Mouse (Mus musculus) kidney, adult 2 months (tissue): Measurements from ENCODE around the gene Fads2. TPM values are rescaled to one million over a fixed set of nuclear protein-coding genes. Genes with fewer than 3 reads are reported as not detected.

Experiments used
- DNase-seq: peaks from one replicate; pipeline ENCODE4 v3.0.0; 2021
- H3K27ac ChIP-seq: fragments of 200-500 bp; 2 replicates; pipeline ENCODE4 v1.5.1; 2012; ENCODE audit warnings: low read depth, low read length, control low read depth, inconsistent platforms; ENCODE audit not compliant: insufficient read depth
- H3K27me3 ChIP-seq: fragments of 200-500 bp; replicated peaks from 2 replicates; pipeline ENCODE4 v1.6.1; 2012; ENCODE audit warnings: mild to moderate bottlenecking, moderate library complexity, low read length, inconsistent platforms; ENCODE audit not compliant: control insufficient read depth, insufficient read depth
- H3K36me3 ChIP-seq: fragments of 200-500 bp; 2 replicates; pipeline ENCODE4 v1.6.1; 2012; ENCODE audit warnings: mild to moderate bottlenecking, moderate library complexity, low read length, inconsistent platforms; ENCODE audit not compliant: control insufficient read depth, insufficient read depth
- H3K4me1 ChIP-seq: fragments of 200-500 bp; 2 replicates; pipeline ENCODE4 v1.6.1; 2011; ENCODE audit warnings: low read length; ENCODE audit not compliant: control insufficient read depth, insufficient read depth
- H3K4me3 ChIP-seq: fragments of 200-500 bp; 2 replicates; pipeline ENCODE4 v1.5.1; 2011; ENCODE audit warnings: mild to moderate bottlenecking, low read depth, low read length, control low read depth; ENCODE audit not compliant: insufficient read depth
- CTCF ChIP-seq: fragments of 200-500 bp; conservative IDR thresholded peaks from 2 replicates; pipeline ENCODE4 v1.5.1; 2011; ENCODE audit warnings: low read depth, mild to moderate bottlenecking, control low read depth, low read length, moderate library complexity, mixed read lengths; ENCODE audit not compliant: insufficient read depth, insufficient read length
- POLR2A ChIP-seq: fragments of 200-500 bp; IDR thresholded peaks from one replicate; pipeline ENCODE4 v1.6.1; 2011; ENCODE audit warnings: low read depth, low read length, control low read depth
- WGBS: fragments of 180-500 bp; shearing (Covaris S2); methylation state at CpG from one replicate; pipeline ENCODE4 v1.1.7; 2018; 5-methylcytosine and 5-hydroxymethylcytosine counted together
- polyA plus RNA-seq: library from polyadenylated mRNA; depleted of rRNA; stranded (reverse); fragments of >200 nt; gene quantifications from 2 replicates; pipeline ENCODE4 v1.2.3, GENCODE M21; 2012

Fads2 gene
- polyA plus RNA-seq, 1 experiment: 240 TPM

GRCm38 (mm10) chr19:10100631-10101071 is 895 bp downstream of the Fads2 start:
- TF ChIP-seq POLR2A (no peak), CTCF (peak; percentile 57)

GRCm38 (mm10) chr19:10097826-10098225 is 3.7 kb downstream of the Fads2 start:
- DNase-seq: peak; percentile 26
- 80% methylated on average over 5 of the region's 5 CpGs for WGBS
- H3K4me3 ChIP-seq: no peak overlapping the region
- TF ChIP-seq POLR2A: no peak
- TF ChIP-seq CTCF: no peak
- 0 out of 2 replicates have a peak, but pooled peaks cover 4% of the 10 kb centered on the region for H3K4me1 ChIP-seq
- H3K27ac ChIP-seq: no peak overlapping the region
- H3K27me3 ChIP-seq: no peaks in the 10 kb centered on the region
- no peaks in the 10 kb centered on the region for H3K36me3 ChIP-seq

More at GRCm38 (mm10) chr19:10100631-10101071, 895 bp downstream of the Fads2 start:
- 2% methylated on average over 21 of the region's 21 CpGs for WGBS
- no peaks in the 10 kb centered on the region for H3K27me3 ChIP-seq
- H3K27ac ChIP-seq: peak overlapping the region; percentile 70
- no peaks in the 10 kb centered on the region for H3K36me3 ChIP-seq
- 0 out of 2 replicates have a peak, but pooled peaks cover 4% of the 10 kb centered on the region for H3K4me1 ChIP-seq
- peak; percentile 92 for DNase-seq
- peak overlapping the region; percentile 64 for H3K4me3 ChIP-seq

- TF ChIP-seq POLR2A (no peak), CTCF (no peak)
- H3K4me1 ChIP-seq: 0 out of 2 replicates have a peak, but pooled peaks cover 4% of the 10 kb centered on the region
- H3K4me3 ChIP-seq: no peak overlapping the region
- H3K27ac ChIP-seq: no peak overlapping the region
- H3K27me3 ChIP-seq: no peaks in the 10 kb centered on the region
- H3K36me3 ChIP-seq: no peaks in the 10 kb centered on the region
- 66% methylated on average over 2 of the region's 2 CpGs for WGBS
- peak; percentile 10 for DNase-seq
These were observed 5.1 kb downstream of the Fads2 start for GRCm38 (mm10) chr19:10096371-10096876.

GRCm38 (mm10) chr19:10094695-10095094 is 6.9 kb downstream of the Fads2 start:
- DNase-seq: no peak
- no peaks in the 10 kb centered on the region for H3K4me1 ChIP-seq
- H3K27me3 ChIP-seq: no peaks in the 10 kb centered on the region
- H3K4me3 ChIP-seq: no peak overlapping the region
- 75% methylated on average over 4 of the region's 4 CpGs for WGBS
- no peaks in the 10 kb centered on the region for H3K36me3 ChIP-seq
- TF ChIP-seq POLR2A (no peak), CTCF (no peak)
- no peak overlapping the region for H3K27ac ChIP-seq

- Histone ChIP-seq H3K27me3 (no peaks in the 10 kb centered on the region), H3K36me3 (no peaks in the 10 kb centered on the region), H3K4me3 (no peak overlapping the region), H3K4me1 (no peaks in the 10 kb centered on the region), H3K27ac (no peak overlapping the region)
- no peak for DNase-seq
- no peak for TF ChIP-seq POLR2A
- no peak for TF ChIP-seq CTCF
- WGBS: 91% methylated on average over 4 of the region's 4 CpGs
These were observed 7.7 kb downstream of the Fads2 start for GRCm38 (mm10) chr19:10093829-10094228.

GRCm38 (mm10) chr19:10086976-10087375 is 14.6 kb downstream of the Fads2 start:
- WGBS: 87% methylated on average over 4 of the region's 4 CpGs
- no peak for DNase-seq
- Histone ChIP-seq H3K4me1 (no peaks in the 10 kb centered on the region), H3K27me3 (no peaks in the 10 kb centered on the region), H3K4me3 (no peak overlapping the region), H3K36me3 (no peaks in the 10 kb centered on the region), H3K27ac (no peak overlapping the region)
- no peak for TF ChIP-seq CTCF
- no peak for TF ChIP-seq POLR2A

- no peak overlapping the region for H3K27ac ChIP-seq
- no peaks in the 10 kb centered on the region for H3K36me3 ChIP-seq
- H3K27me3 ChIP-seq: no peaks in the 10 kb centered on the region
- no peak for DNase-seq
- no peak overlapping the region for H3K4me3 ChIP-seq
- H3K4me1 ChIP-seq: no peaks in the 10 kb centered on the region
- no peak for TF ChIP-seq CTCF
- no peak for TF ChIP-seq POLR2A
- whole genome bisulfite sequencing: 82% methylated on average over 9 of the region's 9 CpGs
These were observed 16.1 kb downstream of the Fads2 start for GRCm38 (mm10) chr19:10085454-10085853.

- Histone ChIP-seq H3K27ac (no peak overlapping the region), H3K4me3 (no peak overlapping the region), H3K27me3 (no peaks in the 10 kb centered on the region), H3K36me3 (no peaks in the 10 kb centered on the region), H3K4me1 (no peaks in the 10 kb centered on the region)
- TF ChIP-seq POLR2A: no peak
- no peak for TF ChIP-seq CTCF
- 68% methylated on average over 3 of the region's 3 CpGs for WGBS
- DNase-seq: no peak
These were observed 19.4 kb downstream of the Fads2 start for GRCm38 (mm10) chr19:10082105-10082504.
